Comparison of ENCODE assay signal across 26 mouse cellular contexts in the genomic region with DNA sequence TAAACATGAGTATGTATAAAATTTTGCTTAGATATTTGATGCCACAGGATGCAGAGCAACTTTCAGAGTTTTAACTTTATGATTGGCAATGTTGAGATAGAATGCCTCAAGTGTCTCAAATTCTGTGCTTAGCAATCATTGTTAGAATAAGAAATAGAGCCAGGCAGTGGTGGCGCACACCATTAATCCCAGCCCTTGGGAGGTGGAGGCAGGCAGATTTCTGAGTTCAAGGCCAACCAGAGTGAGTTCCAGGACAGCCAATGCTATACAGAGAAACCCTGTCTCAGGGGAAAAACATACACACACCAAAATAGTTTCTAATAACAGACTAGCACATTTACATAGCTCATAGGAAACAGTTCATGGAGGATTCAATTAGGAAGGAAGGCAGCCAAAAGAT. TPM values are rescaled to one million over a fixed set of nuclear protein-coding genes. Genes with fewer than 3 reads are reported as not detected.
"Had no signal": no experiment of that assay in that cellular context is flagged by ENCODE, and none has a peak within 500 bp of the region (broad histone marks: within the 10 kb centered on the region; RNA-seq: fewer than 3 reads in every experiment).

No protein-coding gene starts in this region.

- DNase-seq: lung, adult 18-20 months; lung, embryonic 14.5 days; lung, postnatal 10 days; lung, postnatal 4 days; right cerebral cortex, adult 18-20 months; right cerebral cortex, postnatal 25 days; right cerebral cortex, postnatal 4 days; spleen, adult 18-20 months; thymus, adult 18-20 months; thymus, postnatal 14 days; thymus, postnatal 36 days had no signal

- H3K27ac ChIP-seq: liver, embryonic 15.5 days; midbrain, embryonic 10.5 days; midbrain, embryonic 12.5 days; neural tube, embryonic 13.5 days; neural tube, embryonic 15.5 days had no signal

- H3K9ac ChIP-seq: liver, embryonic 15.5 days; lung, embryonic 14.5 days; midbrain, embryonic 12.5 days; neural tube, embryonic 13.5 days; neural tube, embryonic 15.5 days had no signal

- H3K27me3 ChIP-seq: liver, embryonic 15.5 days; midbrain, embryonic 12.5 days; neural tube, embryonic 13.5 days; neural tube, embryonic 15.5 days had no signal

- H3K9me3 ChIP-seq: liver, embryonic 15.5 days; midbrain, embryonic 10.5 days; midbrain, embryonic 12.5 days; neural tube, embryonic 13.5 days; neural tube, embryonic 15.5 days had no signal

- H3K4me2 ChIP-seq: liver, embryonic 15.5 days; lung, embryonic 14.5 days; midbrain, embryonic 12.5 days; neural tube, embryonic 13.5 days; neural tube, embryonic 15.5 days had no signal

- ATAC-seq: midbrain, embryonic 16.5 days had no signal

- H3K4me3 ChIP-seq: liver, embryonic 15.5 days; midbrain, embryonic 10.5 days; midbrain, embryonic 12.5 days; myocyte; neural tube, embryonic 13.5 days; neural tube, embryonic 15.5 days had no signal

RNA-seq across cellular contexts. Expression of gene Ankar, which starts 14.7 kb away (rescaled TPM):
- total RNA-seq: megakaryocyte, adult 5-6 weeks; megakaryocyte-erythroid progenitor cell, adult 5-6 weeks had no signal
- polyA plus RNA-seq: liver, embryonic 15.5 days; lung, embryonic 14.5 days; lung, embryonic 16.5 days; midbrain, embryonic 10.5 days; midbrain, embryonic 12.5 days; midbrain, embryonic 16.5 days; myocyte; neural tube, embryonic 11.5 days; neural tube, embryonic 13.5 days; neural tube, embryonic 15.5 days; small intestine, adult 2 months; stomach, embryonic 14.5 days; stomach, embryonic 16.5 days; thymus, postnatal 0 days had no signal
